Mouse (Mus musculus) cerebellum, adult 2 months (tissue): ENCODE results near the gene Plppr4. TPM values are rescaled to one million over a fixed set of nuclear protein-coding genes. Genes with fewer than 3 reads are reported as not detected.

Experiments used
- DNase-seq, 2 experiments: peaks; one replicate each; pipeline ENCODE4 v3.0.0; 2021
- H3K27ac ChIP-seq: fragments of 200-500 bp; 2 replicates; pipeline ENCODE4 v1.5.1; 2012; ENCODE audit warnings: low read length, control low read depth, inconsistent platforms; ENCODE audit not compliant: insufficient read depth
- H3K27me3 ChIP-seq: fragments of 200-500 bp; 2 replicates; pipeline ENCODE4 v1.6.1; 2012; ENCODE audit warnings: inconsistent platforms, mild to moderate bottlenecking, low read length, moderate library complexity; ENCODE audit not compliant: control insufficient read depth, insufficient read depth
- H3K4me1 ChIP-seq: fragments of 200-500 bp; 2 replicates; pipeline ENCODE4 v1.6.1; 2011; ENCODE audit warnings: low read length; ENCODE audit not compliant: control insufficient read depth, insufficient read depth
- H3K4me3 ChIP-seq: fragments of 200-500 bp; replicated peaks from 2 replicates; pipeline ENCODE3; 2011; ENCODE audit warnings: mild to moderate bottlenecking, low read depth, low read length, control low read depth; ENCODE audit not compliant: insufficient read depth
- CTCF ChIP-seq: fragments of 200-500 bp; IDR thresholded peaks from 2 replicates; pipeline ENCODE4 v1.5.1; 2011; ENCODE audit warnings: low read depth, mild to moderate bottlenecking, control low read depth, low read length, moderate library complexity, borderline replicate concordance; ENCODE audit not compliant: insufficient read depth
- POLR2A ChIP-seq: fragments of 200-500 bp; IDR thresholded peaks from 2 replicates; pipeline ENCODE4 v1.6.1; 2011; ENCODE audit warnings: low read length, control low read depth, borderline replicate concordance; ENCODE audit not compliant: insufficient read depth
- WGBS: fragments of 180-500 bp; shearing (Covaris S2); methylation state at CpG from one replicate; pipeline ENCODE4 v1.1.7; 2018; 5-methylcytosine and 5-hydroxymethylcytosine counted together
- polyA plus RNA-seq: library from polyadenylated mRNA; depleted of rRNA; stranded (reverse); fragments of >200 nt; gene quantifications from 2 replicates; pipeline ENCODE4 v1.2.3, GENCODE M21; 2012; rRNA removed

The Plppr4 gene
- polyA plus RNA-seq: 25.3 and 32.0 TPM in 2 replicates

GRCm38 (mm10) chr3:117360528-117360927, at the start of gene Plppr4:
Gene Plppr4 (minus strand): TSS chr3:117360876.
- no peak for DNase-seq
- H3K4me1 ChIP-seq: peaks cover 5% of the 10 kb centered on the region; the same call in 1 of the 2 replicates
- TF ChIP-seq CTCF (no peak), POLR2A (no peak)
- H3K27me3 ChIP-seq: no peaks in the 10 kb centered on the region
- 4% methylated on average over 5 of the region's 5 CpGs for WGBS
- peak within 1 kb of the TSS; percentile 84 for H3K4me3 ChIP-seq
- H3K27ac ChIP-seq: peak within 1 kb of the TSS; percentile 15

GRCm38 (mm10) chr3:117405821-117406220, 45.1 kb upstream of the Plppr4 start:
- Histone ChIP-seq H3K4me3 (no peak overlapping the region), H3K4me1 (no peaks in the 10 kb centered on the region), H3K27ac (no peak overlapping the region), H3K27me3 (no peaks in the 10 kb centered on the region)
- 59% methylated on average over 2 of the region's 2 CpGs for WGBS
- no peak for DNase-seq
- TF ChIP-seq CTCF (no peak), POLR2A (no peak)

GRCm38 (mm10) chr3:117403740-117404139, 43.1 kb upstream of the Plppr4 start:
- Histone ChIP-seq H3K4me3 (no peak overlapping the region), H3K27me3 (no peaks in the 10 kb centered on the region), H3K4me1 (no peaks in the 10 kb centered on the region), H3K27ac (no peak overlapping the region)
- no peak for DNase-seq
- TF ChIP-seq POLR2A (no peak), CTCF (no peak)
- WGBS: 26% methylated on average over 3 of the region's 3 CpGs

- H3K4me3 ChIP-seq: no peak overlapping the region
- WGBS: 93% methylated on average over 1 of the region's 1 CpGs
- DNase-seq: no peak
- peaks cover 1% of the 10 kb centered on the region; the same call in 1 of the 2 replicates for H3K4me1 ChIP-seq
- no peak overlapping the region for H3K27ac ChIP-seq
- H3K27me3 ChIP-seq: no peaks in the 10 kb centered on the region
- TF ChIP-seq POLR2A: no peak
- no peak for TF ChIP-seq CTCF
Observed at GRCm38 (mm10) chr3:117366041-117366440, 5.4 kb upstream of the Plppr4 start.

GRCm38 (mm10) chr3:117359686-117360521, 772 bp downstream of the Plppr4 start:
- peak overlapping the region; percentile 15 for H3K27ac ChIP-seq
- peak; percentile 74 to 80 for DNase-seq
- no peak for TF ChIP-seq CTCF
- peak; percentile 37; the same call in 1 of the 2 replicates for TF ChIP-seq POLR2A
- peaks cover 5% of the 10 kb centered on the region; the same call in 1 of the 2 replicates for H3K4me1 ChIP-seq
- 2% methylated on average over 46 of the region's 46 CpGs for WGBS
- H3K4me3 ChIP-seq: peak overlapping the region; percentile 84
- H3K27me3 ChIP-seq: no peaks in the 10 kb centered on the region

- TF ChIP-seq CTCF (no peak), POLR2A (no peak)
- Histone ChIP-seq H3K4me3 (peak overlapping the region; percentile 84), H3K27me3 (no peaks in the 10 kb centered on the region), H3K27ac (no peak overlapping the region; the same call in 1 of the 2 replicates), H3K4me1 (peaks cover 5% of the 10 kb centered on the region; the same call in 1 of the 2 replicates)
- DNase-seq: peak; percentile 11 to 23
- 26% methylated on average over 5 of the region's 5 CpGs for WGBS
Observed at GRCm38 (mm10) chr3:117358981-117359628, 1.6 kb downstream of the Plppr4 start.

GRCm38 (mm10) chr3:117357367-117357766, 3.3 kb downstream of the Plppr4 start:
- peaks cover 5% of the 10 kb centered on the region; the same call in 1 of the 2 replicates for H3K4me1 ChIP-seq
- TF ChIP-seq POLR2A: no peak
- no peak for TF ChIP-seq CTCF
- DNase-seq: no peak
- H3K27ac ChIP-seq: no peak overlapping the region
- 57% methylated on average over 3 of the region's 3 CpGs for WGBS
- no peaks in the 10 kb centered on the region for H3K27me3 ChIP-seq
- no peak overlapping the region for H3K4me3 ChIP-seq

- Histone ChIP-seq H3K27me3 (no peaks in the 10 kb centered on the region), H3K27ac (no peak overlapping the region), H3K4me3 (no peak overlapping the region), H3K4me1 (no peaks in the 10 kb centered on the region)
- TF ChIP-seq POLR2A: no peak
- TF ChIP-seq CTCF: no peak
- DNase-seq: no peak
- 35% methylated on average over 2 of the region's 2 CpGs for WGBS
Observed at GRCm38 (mm10) chr3:117353940-117354339, 6.7 kb downstream of the Plppr4 start.
